Mouse (Mus musculus): ENCODE measurements around the gene Hspa8.

The Hspa8 gene

GRCm38 (mm10) chr9:40784374-40784967 is 16.3 kb upstream of the Hspa8 start:
- 22% methylated on average over 9 of the region's 9 CpGs for WGBS

- WGBS = 72% methylated on average over 6 of the region's 6 CpGs
Observed at GRCm38 (mm10) chr9:40785452-40785851, 15.3 kb upstream of the Hspa8 start.

- 97% methylated on average over 6 of the region's 6 CpGs for WGBS
Observed at GRCm38 (mm10) chr9:40786820-40787219, 14.0 kb upstream of the Hspa8 start.

GRCm38 (mm10) chr9:40791864-40792633 is 8.7 kb upstream of the Hspa8 start:
- WGBS = 64% methylated on average over 6 of the region's 6 CpGs

- WGBS = 96% methylated on average over 5 of the region's 5 CpGs
Observed at GRCm38 (mm10) chr9:40793581-40793980, 7.2 kb upstream of the Hspa8 start.

- WGBS = 49% methylated on average over 5 of the region's 5 CpGs
Observed at GRCm38 (mm10) chr9:40794251-40794650, 6.5 kb upstream of the Hspa8 start.

- 90% methylated on average over 5 of the region's 5 CpGs for WGBS
Observed at GRCm38 (mm10) chr9:40794926-40795325, 5.9 kb upstream of the Hspa8 start.

- WGBS = 92% methylated on average over 2 of the region's 2 CpGs
Observed at GRCm38 (mm10) chr9:40795562-40795961, 5.2 kb upstream of the Hspa8 start.

GRCm38 (mm10) chr9:40796054-40796453 is 4.7 kb upstream of the Hspa8 start:
- WGBS = 79% methylated on average over 4 of the region's 4 CpGs

GRCm38 (mm10) chr9:40798247-40798960 is 2.4 kb upstream of the Hspa8 start:
- WGBS = 90% methylated on average over 9 of the region's 9 CpGs

GRCm38 (mm10) chr9:40799112-40799511 is 1.7 kb upstream of the Hspa8 start:
- WGBS = 78% methylated on average over 3 of the region's 3 CpGs

GRCm38 (mm10) chr9:40799837-40800501 is 815 bp upstream of the Hspa8 start:
- WGBS = under 1% methylated on average over 30 of the region's 30 CpGs

GRCm38 (mm10) chr9:40801614-40802532 is 1.1 kb downstream of the Hspa8 start:
- WGBS = under 1% methylated on average over 28 of the region's 28 CpGs

- 2% methylated on average over 8 of the region's 8 CpGs for WGBS
Observed at GRCm38 (mm10) chr9:40802533-40802875, 1.7 kb downstream of the Hspa8 start.

- 30% methylated on average over 3 of the region's 3 CpGs for WGBS
Observed at GRCm38 (mm10) chr9:40804576-40804975, 3.8 kb downstream of the Hspa8 start.

- WGBS = 9% methylated on average over 2 of the region's 2 CpGs
Observed at GRCm38 (mm10) chr9:40805263-40805662, 4.5 kb downstream of the Hspa8 start.

- WGBS = 15% methylated on average over 5 of the region's 5 CpGs
Observed at GRCm38 (mm10) chr9:40806440-40807288, 5.9 kb downstream of the Hspa8 start.

GRCm38 (mm10) chr9:40807289-40807920 is 6.6 kb downstream of the Hspa8 start:
- WGBS = 13% methylated on average over 11 of the region's 11 CpGs

- WGBS = 44% methylated on average over 16 of the region's 16 CpGs
Observed at GRCm38 (mm10) chr9:40808061-40808906, 7.5 kb downstream of the Hspa8 start.

All from cerebral cortex, adult 2 months (tissue).